Mouse (Mus musculus) T-helper 17 cell (primary cell): Measurements from ENCODE around the gene Trp53.
"Not testable (repeated sequence)": the region's sequence is repeated elsewhere in the genome, so short reads cannot be mapped to it uniquely, and the experiment has no call there.

Experiments
- in situ Hi-C, 2 experiments: fragments of 300-600 bp; cut with MboI, MseI; formaldehyde crosslinking; loops; 1 replicate in 1 of 2; 2 replicates in 1 of 2; pipeline ENCODE4 v1.15.1; 2025; ENCODE audit warnings: high pct_unique_total_duplicates in 2 of 2

Trp53 gene

GRCm38 (mm10) chr11:69580091-69580514 is at the start of gene Trp53, which contains the start of gene Wrap53:
Gene Trp53, plus strand, starts transcription at chr11:69580359.
Gene Wrap53, minus strand, starts transcription at chr11:69580255.
- in situ Hi-C loops, result no loop called here

DNA sequence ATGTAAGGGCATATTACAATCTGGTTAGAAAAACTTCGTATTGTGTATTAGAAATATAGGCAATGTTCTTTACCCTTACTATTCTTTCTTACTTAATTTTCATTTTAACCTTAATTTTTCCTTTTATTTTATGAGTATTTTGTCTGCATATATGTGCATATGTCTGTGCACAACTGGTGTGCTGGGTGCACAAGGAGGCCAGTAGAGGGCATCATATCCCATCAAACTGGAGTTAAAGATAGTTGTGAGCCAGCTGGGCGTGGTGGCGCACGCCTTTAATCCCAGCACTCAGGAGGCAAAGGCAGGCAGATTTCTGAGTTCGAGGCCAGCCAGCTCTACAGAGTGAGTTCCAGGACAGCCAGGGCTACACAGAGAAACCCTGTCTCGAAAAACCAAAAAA is 49.4 kb upstream of the Trp53 start:
- in situ Hi-C loops, result not testable (repeated sequence)

- in situ Hi-C loops, result no loop called here
Measured at GRCm38 (mm10) chr11:69532480-69533150, 47.5 kb upstream of the Trp53 start.

DNA sequence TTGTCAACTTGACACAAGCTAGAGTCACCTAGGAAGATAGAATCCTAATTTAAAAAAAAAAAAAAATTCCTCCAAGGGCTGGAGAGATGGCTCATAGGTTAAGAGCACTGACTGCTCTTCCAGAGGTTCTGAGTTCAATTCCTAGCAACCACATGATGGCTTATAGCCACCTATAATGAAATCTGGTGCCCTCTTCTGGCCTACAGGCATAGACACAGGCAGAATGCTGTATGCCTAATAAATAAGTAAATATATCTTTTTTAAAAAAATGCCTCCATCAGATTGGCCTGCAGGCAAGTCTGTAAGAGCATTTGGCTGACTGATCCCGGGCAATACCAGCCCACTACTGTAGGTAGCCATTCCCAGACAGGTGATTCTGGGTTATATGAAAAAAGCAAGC is 45.2 kb upstream of the Trp53 start:
- in situ Hi-C loops, result no loop called here

DNA sequence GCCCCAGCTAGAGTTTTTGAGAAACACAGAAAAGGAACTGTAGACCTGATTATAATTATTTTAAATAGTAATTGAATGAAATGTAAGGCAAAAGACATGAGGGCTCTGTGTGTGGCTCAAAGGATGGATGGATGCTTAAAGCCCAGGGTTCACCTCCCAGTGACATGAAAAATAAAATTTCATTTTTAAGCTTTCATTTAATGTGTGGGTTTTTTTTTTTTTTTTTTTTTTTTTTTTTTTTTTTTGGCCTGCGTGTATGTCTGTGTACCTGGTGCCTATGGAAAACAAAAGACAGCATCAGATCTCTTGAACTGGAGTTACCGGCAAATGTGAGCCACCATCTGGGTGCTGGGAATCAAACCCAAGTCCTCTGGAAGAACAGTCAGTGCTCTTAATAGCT is 39.5 kb upstream of the Trp53 start:
- in situ Hi-C loops, result no loop called here

DNA sequence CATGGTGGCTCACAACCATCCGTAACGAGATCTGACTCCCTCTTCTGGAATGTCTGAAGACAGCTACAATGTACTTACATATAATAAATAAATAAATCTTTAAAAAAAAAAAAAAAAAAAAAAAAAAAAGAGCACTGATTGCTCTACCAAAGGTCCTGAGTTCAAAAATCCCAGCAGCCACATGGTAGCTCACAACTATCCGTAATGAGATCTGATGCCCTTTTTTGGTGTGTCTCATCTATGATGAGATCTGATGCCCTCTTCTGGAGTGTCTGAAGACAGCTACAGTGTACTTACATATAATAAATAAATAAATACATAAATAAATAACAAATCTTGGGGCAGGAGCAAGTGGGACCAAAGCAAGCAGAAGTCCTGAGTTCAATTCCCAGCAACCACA is 38.4 kb upstream of the Trp53 start:
- in situ Hi-C loops, result not testable (repeated sequence)

DNA sequence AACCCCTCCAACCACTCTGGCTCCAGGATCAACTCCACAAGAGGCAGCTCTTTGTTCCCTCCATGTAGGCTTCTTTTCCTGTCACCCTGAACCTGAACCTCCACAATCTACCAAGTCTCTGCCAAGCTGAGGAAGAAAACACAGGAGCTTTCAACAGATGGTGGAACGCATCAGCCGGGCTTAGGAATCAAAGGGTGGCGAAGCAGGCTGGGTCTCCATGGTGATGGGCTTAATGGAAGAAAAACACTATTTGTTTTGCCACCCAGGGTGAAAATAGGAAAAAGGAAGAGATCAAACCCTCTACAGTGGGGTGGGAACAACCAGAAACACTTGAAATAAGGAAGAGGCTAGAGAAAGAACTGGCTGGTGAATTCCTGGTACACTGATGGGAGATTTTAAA is 36.6 kb upstream of the Trp53 start:
- in situ Hi-C loops, result no loop called here

GRCm38 (mm10) chr11:69545957-69546356 is 34.2 kb upstream of the Trp53 start:
- in situ Hi-C loops, result no loop called here

DNA sequence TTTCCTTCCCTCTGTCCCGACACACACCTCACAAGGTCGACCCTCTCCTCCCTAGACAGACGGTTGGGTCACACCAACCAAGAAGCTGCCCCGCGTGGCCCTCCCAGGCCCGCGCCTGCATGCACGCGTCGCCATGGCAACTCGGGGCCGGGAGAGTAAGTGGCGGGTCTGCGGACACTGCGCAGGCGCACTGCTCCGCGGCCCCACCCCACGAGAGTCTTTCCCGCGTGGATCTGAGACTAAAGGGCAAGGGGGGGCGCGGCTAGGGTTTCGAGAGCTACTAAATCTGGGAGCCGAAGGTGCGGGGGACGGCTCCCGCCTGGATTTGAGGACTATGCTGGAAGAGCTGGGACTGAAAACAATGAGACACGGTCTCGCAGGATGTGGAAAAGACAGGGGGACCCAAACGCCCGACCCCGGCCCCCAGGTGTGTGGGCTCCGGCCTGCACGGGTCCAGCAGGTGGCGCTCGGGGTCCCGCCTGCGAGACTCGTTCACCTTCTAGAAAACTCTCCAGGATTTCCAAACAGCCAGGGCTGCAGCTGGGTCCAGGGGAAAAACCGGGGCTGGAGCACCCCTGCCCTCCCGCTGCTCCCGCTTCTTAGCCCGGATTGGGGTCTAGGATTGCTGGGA is 33.6 kb upstream of the Trp53 start:
- in situ Hi-C loops, result no loop called here

DNA sequence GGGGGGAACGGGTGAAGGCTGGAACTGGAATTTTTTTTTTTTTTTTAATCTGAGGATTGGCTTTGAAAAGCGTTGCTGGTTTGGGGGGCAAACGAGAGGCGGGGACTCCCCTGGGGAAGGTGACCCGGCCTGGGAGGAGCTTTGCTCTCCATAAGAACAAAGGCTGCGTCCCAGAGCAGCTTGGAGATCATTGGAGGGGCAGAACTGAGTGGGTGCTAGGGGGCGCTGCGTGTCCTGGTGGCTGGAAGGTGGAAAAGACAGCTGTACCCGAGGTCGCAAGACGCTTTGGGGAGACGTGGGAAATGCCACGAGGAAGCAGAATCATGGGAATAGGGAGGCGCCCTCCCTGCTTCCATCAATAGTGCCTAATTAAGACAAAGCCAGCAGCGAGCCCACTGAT is 33.1 kb upstream of the Trp53 start:
- in situ Hi-C loops, result no loop called here

- in situ Hi-C loops, result no loop called here
Measured at GRCm38 (mm10) chr11:69549060-69549656, 31.0 kb upstream of the Trp53 start, which contains the start of gene Dnah2. Gene Dnah2, minus strand, starts transcription at chr11:69549110.

GRCm38 (mm10) chr11:69551310-69551709 is 28.8 kb upstream of the Trp53 start:
- in situ Hi-C loops, result no loop called here

GRCm38 (mm10) chr11:69552622-69553340 is 27.4 kb upstream of the Trp53 start:
- in situ Hi-C loops, result no loop called here

- in situ Hi-C loops, result no loop called here
Measured at GRCm38 (mm10) chr11:69553341-69553721, 26.8 kb upstream of the Trp53 start.

DNA sequence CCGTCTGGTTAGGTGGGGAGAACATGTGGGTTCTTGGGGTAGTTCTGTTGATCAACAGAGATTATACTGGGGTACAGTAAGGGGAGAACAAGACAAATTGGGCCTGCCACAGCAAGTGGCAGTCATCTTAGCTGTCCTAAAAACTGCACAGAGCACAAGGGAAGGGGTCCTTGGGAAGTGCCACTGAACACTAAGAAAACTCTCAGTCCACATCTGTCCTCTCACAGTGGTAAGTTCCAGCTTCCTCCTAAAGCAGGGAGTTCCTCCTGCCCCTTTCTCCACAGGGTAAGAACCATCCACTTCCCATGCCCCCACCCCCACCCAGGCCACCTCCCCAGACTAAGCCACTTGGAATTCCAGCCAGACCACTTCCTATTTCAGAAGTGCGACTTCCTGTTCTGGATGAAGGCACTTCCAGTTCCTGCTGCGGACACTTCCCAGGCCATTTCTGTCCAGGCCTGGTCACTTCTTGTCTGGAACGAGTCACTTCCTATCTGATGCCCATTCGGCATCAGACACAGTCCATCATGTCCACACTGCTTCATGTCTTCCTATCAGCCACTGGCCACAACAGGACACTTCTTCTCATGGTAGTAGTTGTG is 25.5 kb upstream of the Trp53 start:
- in situ Hi-C loops, result no loop called here

- in situ Hi-C loops, result no loop called here
Measured at GRCm38 (mm10) chr11:69557381-69557958, 22.7 kb upstream of the Trp53 start.

GRCm38 (mm10) chr11:69558756-69559155 is 21.4 kb upstream of the Trp53 start:
- in situ Hi-C loops, result no loop called here

- in situ Hi-C loops, result no loop called here
Measured at GRCm38 (mm10) chr11:69559183-69559582, 21.0 kb upstream of the Trp53 start.

GRCm38 (mm10) chr11:69559851-69560765 is 20.1 kb upstream of the Trp53 start, which contains the start of gene Efnb3:
Gene Efnb3, minus strand, starts transcription at chr11:69560205.
- in situ Hi-C loops, result no loop called here
